Mouse (Mus musculus) central nervous system, embryonic 18 days (tissue): Measurements from ENCODE around the gene Psmd5. TPM values are rescaled to one million over a fixed set of nuclear protein-coding genes. Genes with fewer than 3 reads are reported as not detected.

Source experiments
- polyA plus RNA-seq: library from polyadenylated mRNA; depleted of rRNA; stranded (reverse); fragments of >200 nt; gene quantifications from 2 replicates; pipeline ENCODE4 v1.2.3, GENCODE M21; 2012; rRNA removed

Gene Psmd5
- 52.9 and 60.5 TPM in 2 replicates for polyA plus RNA-seq

DNA sequence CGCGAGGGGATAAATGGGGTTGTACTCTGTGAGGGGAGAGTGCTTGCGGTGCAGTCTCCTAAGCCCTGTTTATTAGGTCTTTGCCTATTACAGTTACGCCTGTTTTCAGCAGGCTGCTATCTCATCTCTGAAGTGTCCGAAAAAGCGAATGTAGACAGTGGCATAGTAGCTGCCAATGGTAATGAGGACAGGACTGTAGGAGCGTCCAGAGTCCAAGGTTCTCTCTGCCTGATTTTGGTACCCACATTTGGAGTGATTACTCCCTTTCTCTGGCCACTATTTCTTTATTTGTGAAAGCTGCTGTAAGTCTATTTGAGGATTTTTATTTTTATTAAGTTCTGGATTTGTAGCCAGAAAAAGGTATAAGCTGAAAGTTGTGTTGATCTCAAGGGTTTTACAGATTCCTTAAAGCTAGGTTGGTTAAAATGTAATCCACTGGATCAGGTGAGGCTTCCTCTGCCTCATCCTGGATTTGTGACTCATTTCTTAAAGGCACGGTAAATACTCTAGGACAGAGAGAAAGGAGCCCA, at the start of gene Psmd5:
Gene Psmd5 (minus strand): TSS at position 153 of the 530 bp plus-strand sequence.

DNA sequence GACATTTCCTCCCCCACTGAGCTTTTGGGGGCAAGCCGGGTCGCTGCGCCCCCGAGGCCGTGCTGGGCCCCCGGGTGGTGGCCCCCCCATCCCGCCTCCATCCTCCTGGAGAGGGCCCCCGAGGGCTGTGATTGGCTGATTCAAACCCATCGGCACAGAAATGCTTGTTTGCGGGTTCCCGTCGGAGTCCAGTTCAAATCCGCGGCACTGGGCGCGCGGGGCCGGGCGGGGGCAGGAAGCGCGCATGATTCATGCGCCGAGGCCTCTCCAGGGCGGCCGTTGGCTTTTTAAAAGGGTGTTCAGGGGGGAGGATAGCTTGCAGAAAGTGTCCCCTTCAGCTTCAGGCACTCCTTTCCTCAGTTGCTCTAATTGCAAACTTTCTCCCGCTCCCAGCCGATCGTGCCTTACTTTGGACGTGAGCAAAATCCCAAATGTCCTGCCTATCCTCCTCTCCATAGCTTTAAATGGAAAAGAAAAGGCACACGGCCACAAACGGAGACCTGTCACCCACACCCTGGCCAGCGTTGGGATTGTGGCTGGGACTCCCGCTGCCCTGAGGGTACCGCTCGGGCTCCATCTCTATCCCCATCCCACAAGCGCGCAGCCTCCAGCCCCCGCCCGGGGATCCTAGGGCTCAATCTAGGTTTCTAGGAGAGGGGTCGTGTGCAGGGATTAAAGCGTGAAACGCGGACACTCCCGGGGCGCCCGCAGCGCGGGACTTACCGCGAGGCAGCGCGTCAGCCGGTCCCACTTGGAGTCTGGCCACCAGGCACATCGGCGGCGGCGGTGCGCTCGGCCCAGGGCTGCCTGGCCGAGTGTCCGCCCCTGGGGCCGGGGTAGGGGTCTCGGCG, 38.7 kb upstream of the Psmd5 start, which contains the start of gene Phf19:
Gene Phf19 (minus strand): TSS at position 809 of the 851 bp plus-strand sequence.

DNA sequence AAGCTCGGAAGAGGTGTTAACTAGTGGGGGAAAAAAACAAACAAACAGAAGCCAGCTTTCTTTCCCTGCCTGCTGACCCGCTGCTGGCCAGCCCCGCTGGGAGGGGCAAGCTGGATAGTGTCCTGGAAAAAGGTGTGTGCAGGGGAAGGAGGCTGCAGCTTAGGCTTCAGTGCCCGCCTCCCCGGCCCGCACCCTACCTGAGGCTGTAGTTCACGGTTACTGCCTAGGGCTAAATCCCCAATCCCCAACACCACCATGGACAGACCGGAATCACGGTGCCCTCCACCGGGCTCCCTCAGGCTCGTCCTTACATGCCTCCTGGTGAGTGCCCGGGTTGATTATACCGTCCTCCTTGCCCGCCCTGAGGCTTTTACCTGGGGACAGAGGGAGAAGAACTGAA, 497 bp downstream of the Psmd5 start, which contains the start of gene Cutal:
Gene Cutal (plus strand): TSS at position 126 of the 400 bp plus-strand sequence.

GRCm38 (mm10) chr2:34832766-34833457, 41.9 kb downstream of the Psmd5 start, which contains the start of gene Gm34653:
TSS of gene Gm34653 (plus strand) at chr2:34833007.

GRCm38 (mm10) chr2:34825827-34826459, 48.8 kb downstream of the Psmd5 start, which contains the start of gene Fbxw2:
TSS of gene Fbxw2 (minus strand) at chr2:34826311.

Other genes with a start within 250 kb of the Psmd5 start
- gene Gapvd1, start 119.7 kb downstream of the Psmd5 start, polyA plus RNA-seq, result 45.3 and 51.1 TPM in 2 replicates
- gene Hspa5, start 103.0 kb downstream of the Psmd5 start, polyA plus RNA-seq, result 346 and 362 TPM in 2 replicates
- 20.7 and 21.5 TPM in 2 replicates for gene Rabepk, start 75.1 kb downstream of the Psmd5 start, polyA plus RNA-seq
- 83.4 and 89.2 TPM in 2 replicates for gene Fbxw2, start 48.7 kb downstream of the Psmd5 start, polyA plus RNA-seq
- gene Gm34653, start 42.0 kb downstream of the Psmd5 start, polyA plus RNA-seq, result 0.08 and 0.09 TPM in 2 replicates
- gene Cutal, start 572 bp downstream of the Psmd5 start, polyA plus RNA-seq, result 0.21 and 0.25 TPM in 2 replicates
- 2.8 and 3.6 TPM in 2 replicates for gene Phf19, start 39.1 kb upstream of the Psmd5 start, polyA plus RNA-seq
- gene Traf1, start 86.8 kb upstream of the Psmd5 start, polyA plus RNA-seq, result 4.1 and 4.2 TPM in 2 replicates
- 1.0 and 1.4 TPM in 2 replicates for gene Hc, start 186.5 kb upstream of the Psmd5 start, polyA plus RNA-seq
- gene AI182371, start 226.6 kb upstream of the Psmd5 start, polyA plus RNA-seq, result 1.00 and 1.5 TPM in 2 replicates
- gene Cntrl, start 234.5 kb upstream of the Psmd5 start, polyA plus RNA-seq, result 18.5 and 22.0 TPM in 2 replicates